Mouse (Mus musculus): Measurements from ENCODE around the gene Arhgap17. TPM values are rescaled to one million over a fixed set of nuclear protein-coding genes. Genes with fewer than 3 reads are reported as not detected.

Gene Arhgap17
- polyA plus RNA-seq, 1 experiment = 171 TPM

- no peak overlapping the region for H3K27ac ChIP-seq (ENCODE audit: insufficient read depth, low read depth, low read length)
- TF ChIP-seq POLR2A (IDR thresholded peaks at IDR 0.05; ENCODE audit: borderline replicate concordance, low read depth, low read length) = no peak
- TF ChIP-seq CTCF (IDR thresholded peaks at IDR 0.05; ENCODE audit: low read depth, low read length) = no peak
- no peaks in the 10 kb centered on the region for H3K4me1 ChIP-seq (ENCODE audit: control insufficient read depth, insufficient read depth, low read length)
- H3K4me3 ChIP-seq (ENCODE audit: insufficient read depth, low read length) = no peak overlapping the region
Measured at GRCm38 (mm10) chr7:123258103-123258502, 111.6 kb downstream of the Arhgap17 start.

DNA sequence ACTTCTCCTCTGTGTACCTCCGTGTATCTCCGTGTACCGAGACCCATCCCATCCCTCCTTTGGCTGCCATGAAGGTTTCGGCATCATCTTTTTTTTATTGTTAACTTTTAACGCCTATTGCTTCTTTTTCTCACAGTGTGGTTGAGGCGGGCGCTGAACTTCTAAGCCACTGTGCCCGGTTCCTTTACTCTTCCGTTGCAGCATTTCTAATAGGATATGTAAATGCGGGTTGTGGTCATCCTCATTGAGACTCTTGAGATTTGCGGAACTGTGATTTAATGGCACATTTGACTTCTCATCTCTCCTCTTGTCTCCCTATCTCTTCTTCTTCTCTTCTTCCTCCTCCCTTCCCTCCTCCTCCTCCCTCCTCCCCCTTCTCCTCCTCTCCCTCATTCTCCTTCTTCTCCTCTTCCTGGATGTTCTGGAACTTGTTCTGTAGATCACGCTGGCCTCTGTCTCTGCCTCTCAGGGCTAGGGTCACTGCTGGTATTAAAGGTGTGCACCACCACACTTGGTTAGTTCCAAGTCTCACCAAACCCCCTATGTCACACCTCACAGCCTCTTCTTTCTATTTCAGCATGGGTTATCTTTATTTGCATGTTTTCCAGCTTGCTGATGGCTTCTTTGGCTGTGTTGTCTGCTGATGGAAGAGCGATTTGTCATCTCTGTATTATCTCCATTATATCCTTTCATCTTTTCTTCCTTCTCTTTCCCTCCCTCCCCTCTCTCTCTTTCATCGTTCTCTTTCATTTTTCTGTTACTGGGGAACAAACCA, 115.3 kb downstream of the Arhgap17 start:
- Histone ChIP-seq H3K4me1 (ENCODE audit: control insufficient read depth, insufficient read depth, low read length) (no peaks in the 10 kb centered on the region), H3K27ac (ENCODE audit: insufficient read depth, low read depth, low read length) (no peak overlapping the region), H3K4me3 (ENCODE audit: insufficient read depth, low read length) (no peak overlapping the region)
- TF ChIP-seq CTCF (IDR thresholded peaks at IDR 0.05; ENCODE audit: low read depth, low read length) (no peak), POLR2A (IDR thresholded peaks at IDR 0.05; ENCODE audit: borderline replicate concordance, low read depth, low read length) (no peak)

DNA sequence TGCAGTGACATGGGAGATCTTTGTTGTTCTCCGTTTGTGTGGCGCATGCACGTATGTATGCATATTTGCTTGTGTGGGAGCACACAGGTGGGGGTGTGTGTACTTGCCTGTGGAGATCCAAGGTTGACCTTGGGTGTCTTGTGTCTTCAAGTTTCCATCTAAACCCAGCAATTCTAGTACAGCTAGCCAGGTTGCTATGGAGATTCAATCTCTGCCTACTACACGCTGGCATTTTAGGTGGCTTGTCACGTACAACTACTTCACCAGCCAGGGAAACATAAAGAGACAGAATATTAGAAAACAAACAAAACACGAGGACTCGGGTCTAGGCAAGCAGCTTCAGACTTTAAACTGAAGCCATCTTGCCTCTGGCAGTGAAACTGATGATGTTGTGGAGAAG, 116.3 kb downstream of the Arhgap17 start:
- Histone ChIP-seq H3K4me1 (ENCODE audit: control insufficient read depth, insufficient read depth, low read length) (no peaks in the 10 kb centered on the region), H3K4me3 (ENCODE audit: insufficient read depth, low read length) (no peak overlapping the region), H3K27ac (ENCODE audit: insufficient read depth, low read depth, low read length) (no peak overlapping the region)
- TF ChIP-seq POLR2A (IDR thresholded peaks at IDR 0.05; ENCODE audit: borderline replicate concordance, low read depth, low read length) (no peak), CTCF (IDR thresholded peaks at IDR 0.05; ENCODE audit: low read depth, low read length) (no peak)

DNA sequence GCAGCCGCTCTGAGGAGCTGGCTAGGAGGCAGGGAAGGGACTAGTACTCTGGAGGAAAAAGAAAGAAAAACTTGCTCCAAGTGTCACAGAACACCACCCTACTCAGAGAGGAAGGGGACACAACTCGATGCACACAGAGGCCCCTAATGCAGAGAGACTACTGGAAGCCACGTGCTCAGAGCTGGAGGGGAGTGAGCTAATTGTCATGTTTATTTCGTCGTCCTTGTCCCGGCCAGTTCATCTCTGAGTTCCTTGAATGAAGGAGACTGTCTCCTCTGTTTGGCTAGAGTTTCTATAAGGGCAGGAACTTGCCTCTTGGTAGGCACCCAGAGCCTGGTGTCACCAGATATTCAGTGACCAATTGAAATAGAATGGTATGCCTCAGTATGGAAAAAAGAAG, 118.4 kb downstream of the Arhgap17 start:
- no peak overlapping the region for H3K4me3 ChIP-seq (ENCODE audit: insufficient read depth, low read length)
- TF ChIP-seq POLR2A (IDR thresholded peaks at IDR 0.05; ENCODE audit: borderline replicate concordance, low read depth, low read length) = no peak
- TF ChIP-seq CTCF (IDR thresholded peaks at IDR 0.05; ENCODE audit: low read depth, low read length) = no peak

DNA sequence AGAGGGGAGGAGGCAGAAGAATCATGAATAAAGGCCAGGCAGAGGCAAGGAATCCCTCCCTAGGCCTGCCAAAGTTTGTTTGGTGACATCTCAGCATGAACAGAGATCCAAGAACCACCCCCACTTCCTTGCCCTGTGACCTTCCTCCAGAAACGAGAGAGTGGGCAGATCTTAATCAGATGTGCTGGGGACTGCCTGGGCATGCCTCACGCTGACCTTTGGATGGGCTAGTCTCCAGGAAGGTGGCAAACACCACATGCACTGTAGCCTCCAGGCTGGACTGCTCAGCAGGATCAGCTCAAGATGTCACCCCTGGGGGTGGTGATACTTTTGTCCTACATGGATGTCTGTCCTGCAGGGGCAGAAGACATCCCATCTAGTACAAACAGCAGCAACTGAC, 121.5 kb downstream of the Arhgap17 start:
- TF ChIP-seq CTCF (IDR thresholded peaks at IDR 0.05; ENCODE audit: low read depth, low read length) (no peak), POLR2A (IDR thresholded peaks at IDR 0.05; ENCODE audit: borderline replicate concordance, low read depth, low read length) (no peak)
- Histone ChIP-seq H3K27ac (ENCODE audit: insufficient read depth, low read depth, low read length) (no peak overlapping the region), H3K4me1 (ENCODE audit: control insufficient read depth, insufficient read depth, low read length) (peaks cover 4% of the 10 kb centered on the region), H3K4me3 (ENCODE audit: insufficient read depth, low read length) (no peak overlapping the region)

More for the DNA sequence above, 118.4 kb downstream of the Arhgap17 start:
- no peak overlapping the region for H3K27ac ChIP-seq (ENCODE audit: insufficient read depth, low read depth, low read length)
- peaks cover 4% of the 10 kb centered on the region for H3K4me1 ChIP-seq (ENCODE audit: control insufficient read depth, insufficient read depth, low read length)

DNA sequence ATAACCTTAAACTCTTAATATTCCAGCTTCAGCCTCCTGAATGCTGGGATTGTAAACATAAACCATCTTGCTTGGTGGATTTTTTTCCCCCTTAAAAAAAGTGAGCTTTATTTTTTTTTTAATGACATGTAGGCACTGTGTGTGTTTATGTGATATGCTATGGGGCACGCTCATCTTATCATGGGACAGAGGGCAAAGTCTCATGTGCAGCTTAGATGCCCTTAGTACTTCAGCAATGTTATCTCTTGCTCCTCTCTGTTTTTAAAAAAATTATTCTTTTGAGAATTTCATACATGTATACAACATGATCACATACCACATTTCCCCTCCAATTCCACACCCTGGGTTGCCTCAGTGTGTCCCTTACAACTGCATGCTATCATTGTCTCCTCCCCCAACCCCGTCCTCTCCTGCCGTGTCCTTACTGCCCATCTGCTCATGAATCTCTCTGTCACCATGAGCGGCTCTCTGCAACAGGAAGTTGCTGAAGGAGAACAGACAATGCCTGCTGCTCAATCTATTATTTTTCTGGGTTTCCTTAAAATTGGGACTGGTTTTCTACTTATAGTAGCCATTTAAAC, 123.1 kb downstream of the Arhgap17 start:
- Histone ChIP-seq H3K4me3 (ENCODE audit: insufficient read depth, low read length) (no peak overlapping the region), H3K4me1 (ENCODE audit: control insufficient read depth, insufficient read depth, low read length) (peaks cover 4% of the 10 kb centered on the region), H3K27ac (ENCODE audit: insufficient read depth, low read depth, low read length) (no peak overlapping the region)
- TF ChIP-seq POLR2A (IDR thresholded peaks at IDR 0.05; ENCODE audit: borderline replicate concordance, low read depth, low read length) = no peak
- no peak for TF ChIP-seq CTCF (IDR thresholded peaks at IDR 0.05; ENCODE audit: low read depth, low read length)

- Histone ChIP-seq H3K27ac (ENCODE audit: insufficient read depth, low read depth, low read length) (no peak overlapping the region), H3K4me1 (ENCODE audit: control insufficient read depth, insufficient read depth, low read length) (peaks cover 11% of the 10 kb centered on the region), H3K4me3 (ENCODE audit: insufficient read depth, low read length) (no peak overlapping the region)
- TF ChIP-seq CTCF (IDR thresholded peaks at IDR 0.05; ENCODE audit: low read depth, low read length) (no peak), POLR2A (IDR thresholded peaks at IDR 0.05; ENCODE audit: borderline replicate concordance, low read depth, low read length) (no peak)
Measured at GRCm38 (mm10) chr7:123244833-123245232, 124.9 kb downstream of the Arhgap17 start.

DNA sequence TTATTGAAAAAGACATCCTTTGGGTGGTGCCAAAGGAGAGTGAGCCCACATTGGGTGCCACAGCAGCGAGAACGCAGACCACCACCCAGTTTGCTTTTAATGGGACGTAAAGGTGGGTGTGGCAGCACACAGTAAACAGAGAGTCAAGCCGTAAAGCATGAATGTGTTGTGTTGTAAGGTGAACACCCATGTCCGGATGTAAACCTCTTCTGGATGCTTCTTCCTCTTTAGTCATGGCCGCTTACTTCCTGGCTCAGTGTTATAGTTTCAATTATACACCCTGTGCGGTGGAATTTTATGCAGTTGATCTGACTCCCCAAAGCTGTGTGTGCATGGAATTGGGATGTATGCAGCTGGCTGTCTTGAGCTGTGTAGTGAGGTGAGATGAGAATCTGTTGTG, 127.5 kb downstream of the Arhgap17 start:
- Histone ChIP-seq H3K4me1 (ENCODE audit: control insufficient read depth, insufficient read depth, low read length) (peaks cover 10% of the 10 kb centered on the region), H3K4me3 (ENCODE audit: insufficient read depth, low read length) (no peak overlapping the region), H3K27ac (ENCODE audit: insufficient read depth, low read depth, low read length) (no peak overlapping the region)
- TF ChIP-seq POLR2A (IDR thresholded peaks at IDR 0.05; ENCODE audit: borderline replicate concordance, low read depth, low read length) (no peak), CTCF (IDR thresholded peaks at IDR 0.05; ENCODE audit: low read depth, low read length) (no peak)

DNA sequence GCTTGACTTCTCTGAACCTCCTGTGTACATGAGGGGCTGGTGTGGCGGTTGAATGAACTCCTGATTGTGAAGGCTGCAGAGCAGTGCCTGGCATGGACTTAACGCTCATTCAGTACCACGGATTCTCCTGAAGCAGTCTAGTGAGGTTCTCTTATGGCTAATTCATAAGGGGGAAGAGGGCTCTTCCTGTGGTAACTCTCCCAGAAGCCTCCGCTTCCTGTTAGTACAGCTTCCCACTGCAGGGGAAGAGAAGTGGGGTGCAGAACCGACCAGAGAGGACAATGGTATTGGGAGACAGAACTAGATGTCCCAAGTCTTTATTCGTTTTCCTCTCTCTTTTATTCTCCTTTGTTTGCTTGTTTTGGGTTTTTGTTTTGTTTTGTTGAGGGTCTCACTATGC, 129.7 kb downstream of the Arhgap17 start:
- H3K4me3 ChIP-seq (ENCODE audit: insufficient read depth, low read length) = no peak overlapping the region
- H3K4me1 ChIP-seq (ENCODE audit: control insufficient read depth, insufficient read depth, low read length) = peaks cover 10% of the 10 kb centered on the region
- TF ChIP-seq POLR2A (IDR thresholded peaks at IDR 0.05; ENCODE audit: borderline replicate concordance, low read depth, low read length) (no peak), CTCF (IDR thresholded peaks at IDR 0.05; ENCODE audit: low read depth, low read length) (no peak)
- H3K27ac ChIP-seq (ENCODE audit: insufficient read depth, low read depth, low read length) = no peak overlapping the region

GRCm38 (mm10) chr7:123238621-123239020, 131.1 kb downstream of the Arhgap17 start:
- TF ChIP-seq POLR2A (IDR thresholded peaks at IDR 0.05; ENCODE audit: borderline replicate concordance, low read depth, low read length) = no peak
- TF ChIP-seq CTCF (IDR thresholded peaks at IDR 0.05; ENCODE audit: low read depth, low read length) = no peak
- H3K27ac ChIP-seq (ENCODE audit: insufficient read depth, low read depth, low read length) = no peak overlapping the region
- H3K4me3 ChIP-seq (ENCODE audit: insufficient read depth, low read length) = no peak overlapping the region
- peaks cover 10% of the 10 kb centered on the region for H3K4me1 ChIP-seq (ENCODE audit: control insufficient read depth, insufficient read depth, low read length)

Data from bone marrow macrophage, adult 2 months (primary cell).